Mouse (Mus musculus): ENCODE results near the gene Adcy9. TPM values are rescaled to one million over a fixed set of nuclear protein-coding genes. Genes with fewer than 3 reads are reported as not detected.

Adcy9 gene
- total and polyA plus RNA-seq, 3 experiments = 3.0 to 4.3 TPM; not detected in 1

GRCm38 (mm10) chr16:4378788-4379187 lies 41.5 kb downstream of the Adcy9 start:
- Histone ChIP-seq H3K27me3 (ENCODE audit: control insufficient read depth in 1 of 2, insufficient read depth in 2 of 2, low read length in 2 of 2) (no peaks in the 10 kb centered on the region), H3K36me3 (ENCODE audit: control insufficient read depth in 1 of 2, insufficient read depth in 2 of 2, low read length in 2 of 2) (peaks cover 0 to 9% of the 10 kb centered on the region in 2 experiments; a peak in 3 of 4 replicates), H3K4me1 (ENCODE audit: control insufficient read depth in 1 of 2, insufficient read depth in 2 of 2, low read length in 2 of 2) (peaks cover 6 to 10% of the 10 kb centered on the region in 2 experiments; a peak in 3 of 4 replicates), H3K79me2 (ENCODE audit: control insufficient read depth, insufficient read depth, low read length, poor library complexity) (0 out of 2 replicates have a peak, but pooled peaks cover 2% of the 10 kb centered on the region), H3K27ac (ENCODE audit: control insufficient read depth, low read depth, low read length) (no peak overlapping the region), H3K9me3 (replicated peaks; ENCODE audit: insufficient read depth, low read length) (no peaks in the 10 kb centered on the region), H3K4me3 (ENCODE audit: control insufficient read depth in 1 of 2, insufficient read depth in 1 of 2, low read depth in 2 of 2, low read length in 2 of 2) (no peak overlapping the region), H3K9ac (ENCODE audit: control insufficient read depth, low read depth, low read length, poor library complexity, severe bottlenecking) (no peak overlapping the region)
- no peak for TF ChIP-seq BHLHE40 (IDR thresholded peaks at IDR 0.05; ENCODE audit: borderline replicate concordance, low read depth, low read length)
- TF ChIP-seq MAX (IDR thresholded peaks at IDR 0.05; ENCODE audit: low read length) = 0 out of 2 replicates have a peak, but pooled peaks have one; percentile 35
- no peak for TF ChIP-seq USF1 (IDR thresholded peaks at IDR 0.05; ENCODE audit: low read depth, low read length)
- TF ChIP-seq KAT2A (conservative IDR thresholded peaks at IDR 0.05; ENCODE audit: low read depth, low read length) = no peak
- TF ChIP-seq GATA1 (IDR thresholded peaks at IDR 0.05; ENCODE audit: low read depth, low read length) = no peak
- no peak for TF ChIP-seq ZMIZ1 (IDR thresholded peaks at IDR 0.05; ENCODE audit: low read depth, low read length)
- no peak for TF ChIP-seq RAD21 (IDR thresholded peaks at IDR 0.05; ENCODE audit: low read depth, low read length)
- no peak for DNase-seq (ENCODE audit: low read depth, low spot score)

GRCm38 (mm10) chr16:4377556-4377955 lies 42.7 kb downstream of the Adcy9 start:
- no peak for DNase-seq (ENCODE audit: low read depth, low spot score)
- Histone ChIP-seq H3K79me2 (ENCODE audit: control insufficient read depth, insufficient read depth, low read length, poor library complexity) (0 out of 2 replicates have a peak, but pooled peaks cover 2% of the 10 kb centered on the region), H3K4me1 (ENCODE audit: control insufficient read depth in 1 of 2, insufficient read depth in 2 of 2, low read length in 2 of 2) (peaks cover 6 to 10% of the 10 kb centered on the region in 2 experiments; a peak in 3 of 4 replicates), H3K4me3 (ENCODE audit: control insufficient read depth in 1 of 2, insufficient read depth in 1 of 2, low read depth in 2 of 2, low read length in 2 of 2) (no peak overlapping the region), H3K27me3 (ENCODE audit: control insufficient read depth in 1 of 2, insufficient read depth in 2 of 2, low read length in 2 of 2) (no peaks in the 10 kb centered on the region), H3K36me3 (ENCODE audit: control insufficient read depth in 1 of 2, insufficient read depth in 2 of 2, low read length in 2 of 2) (peaks cover 0 to 9% of the 10 kb centered on the region in 2 experiments; a peak in 3 of 4 replicates), H3K9ac (ENCODE audit: control insufficient read depth, low read depth, low read length, poor library complexity, severe bottlenecking) (no peak overlapping the region), H3K9me3 (replicated peaks; ENCODE audit: insufficient read depth, low read length) (no peaks in the 10 kb centered on the region), H3K27ac (ENCODE audit: control insufficient read depth, low read depth, low read length) (no peak overlapping the region)
- TF ChIP-seq ZMIZ1 (IDR thresholded peaks at IDR 0.05; ENCODE audit: low read depth, low read length) = no peak
- no peak for TF ChIP-seq E2F4 (IDR thresholded peaks at IDR 0.05; ENCODE audit: borderline replicate concordance, low read depth, low read length)
- no peak for TF ChIP-seq RAD21 (IDR thresholded peaks at IDR 0.05; ENCODE audit: low read depth, low read length)
- TF ChIP-seq CHD2 (IDR thresholded peaks at IDR 0.05; ENCODE audit: low read length) = no peak
- no peak for TF ChIP-seq ZNF384 (IDR thresholded peaks at IDR 0.05; ENCODE audit: low read depth, low read length)
- no peak for TF ChIP-seq GABPA (IDR thresholded peaks at IDR 0.05; ENCODE audit: low read depth, low read length)
- no peak for TF ChIP-seq ELF1 (IDR thresholded peaks at IDR 0.05; ENCODE audit: low read depth, low read length)
- no peak for TF ChIP-seq GATA1 (IDR thresholded peaks at IDR 0.05; ENCODE audit: low read depth, low read length)
- no peak for TF ChIP-seq ZKSCAN1 (IDR thresholded peaks at IDR 0.05; ENCODE audit: low read depth, low read length)
- TF ChIP-seq SMC3 (IDR thresholded peaks at IDR 0.05; ENCODE audit: low read depth, low read length) = no peak
- TF ChIP-seq USF1 (IDR thresholded peaks at IDR 0.05; ENCODE audit: low read depth, low read length) = no peak
- no peak for TF ChIP-seq MYB (IDR thresholded peaks at IDR 0.05; ENCODE audit: low read depth, low read length)
- no peak for TF ChIP-seq JUND (IDR thresholded peaks at IDR 0.05; ENCODE audit: low read depth, low read length)
- no peak for TF ChIP-seq NRF1 (IDR thresholded peaks at IDR 0.05; ENCODE audit: insufficient read depth, low read depth, low read length, poor library complexity, severe bottlenecking)

Data from MEL (cell line).